Mouse (Mus musculus): ENCODE data around the gene Pced1b. TPM values are rescaled to one million over a fixed set of nuclear protein-coding genes. Genes with fewer than 3 reads are reported as not detected.

The Pced1b gene
- total and polyA plus RNA-seq, 3 experiments = 3.6 to 3.9 (median 3.8) TPM

DNA sequence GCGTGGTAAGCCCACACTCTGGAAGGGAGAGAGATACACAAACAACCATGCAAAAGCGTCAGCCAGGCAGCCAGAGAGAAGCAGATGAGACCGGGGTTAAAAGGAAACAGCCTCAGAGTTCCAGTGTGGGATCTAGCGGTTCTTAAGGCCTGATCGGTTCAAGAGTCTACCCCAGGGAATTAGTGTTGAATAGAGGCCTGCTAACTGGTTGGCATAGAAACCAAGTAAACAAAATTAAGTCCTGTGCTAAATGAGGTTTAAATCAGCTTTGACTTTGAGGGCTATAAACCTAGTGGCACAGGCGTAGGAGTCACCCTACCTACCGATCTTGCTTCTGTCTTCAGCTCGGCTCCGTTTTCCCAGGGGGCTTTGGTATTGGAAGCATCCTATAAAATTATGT lies 77.4 kb downstream of the Pced1b start:
- Histone ChIP-seq H3K36me3 (ENCODE audit: control insufficient read depth, insufficient read depth, low read length) (no peaks in the 10 kb centered on the region), H3K4me1 (ENCODE audit: control insufficient read depth, insufficient read depth, low read length) (no peaks in the 10 kb centered on the region), H3K9ac (ENCODE audit: low read depth, low read length) (no peak overlapping the region), H3K27ac (no peak overlapping the region), H3K4me3 (no peak overlapping the region), H3K79me2 (replicated peaks; ENCODE audit: control insufficient read depth, insufficient read depth, low read length) (no peaks in the 10 kb centered on the region), H3K27me3 (ENCODE audit: control insufficient read depth, insufficient read depth, low read length) (no peaks in the 10 kb centered on the region)
- intact Hi-C loops (cut with DNase I) = no loop called here
- WGBS = 63% methylated on average over 9 of the region's 9 CpGs
- DNase-seq = no peak
- TF ChIP-seq CTCF (IDR thresholded peaks at IDR 0.05) (no peak), EP300 (IDR thresholded peaks at IDR 0.05; ENCODE audit: insufficient read depth, low read depth, low read length) (no peak), POLR2A (IDR thresholded peaks at IDR 0.05; ENCODE audit: insufficient read depth, low read depth, low read length) (no peak)

DNA sequence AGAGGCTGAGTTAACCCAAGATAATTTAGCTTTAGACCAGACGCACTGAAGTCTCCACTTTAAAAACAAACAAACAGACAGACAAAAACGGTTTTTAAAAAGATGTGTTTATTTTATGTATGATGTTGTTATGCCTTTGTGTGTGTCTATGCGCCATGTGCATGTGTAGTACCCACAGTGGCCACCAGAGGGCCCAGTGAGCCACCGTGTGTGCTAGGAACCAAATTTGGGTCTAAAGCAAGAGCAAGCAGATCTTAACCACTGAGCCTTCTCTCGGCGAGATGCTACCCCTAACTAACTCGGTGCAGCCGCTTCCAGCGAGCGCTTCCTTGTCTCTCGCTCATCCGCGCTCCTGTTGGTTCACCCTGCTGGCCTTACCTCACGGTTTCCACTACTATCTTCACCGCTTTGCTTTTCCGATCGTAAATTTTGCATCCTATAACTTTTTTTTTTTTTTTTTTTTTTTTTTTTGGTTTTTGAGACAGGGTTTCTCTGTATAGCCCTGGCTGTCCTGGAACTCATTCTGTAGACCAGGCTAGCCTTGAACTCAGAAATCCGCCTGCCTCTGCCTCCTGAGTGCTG lies 80.7 kb downstream of the Pced1b start:
- Histone ChIP-seq H3K4me1 (ENCODE audit: control insufficient read depth, insufficient read depth, low read length) (no peaks in the 10 kb centered on the region), H3K9ac (ENCODE audit: low read depth, low read length) (no peak overlapping the region), H3K36me3 (ENCODE audit: control insufficient read depth, insufficient read depth, low read length) (no peaks in the 10 kb centered on the region), H3K27me3 (ENCODE audit: control insufficient read depth, insufficient read depth, low read length) (no peaks in the 10 kb centered on the region), H3K27ac (no peak overlapping the region), H3K4me3 (no peak overlapping the region), H3K79me2 (replicated peaks; ENCODE audit: control insufficient read depth, insufficient read depth, low read length) (no peaks in the 10 kb centered on the region)
- 75% methylated on average over 18 of the region's 18 CpGs for WGBS
- intact Hi-C loops (cut with DNase I) = loop anchor here (5.0 kb wide), 1 partner anchor 80 kb away; the partner anchor contains the start of genes Amigo2 and Pced1b
- no peak for TF ChIP-seq POLR2A (IDR thresholded peaks at IDR 0.05; ENCODE audit: insufficient read depth, low read depth, low read length)
- TF ChIP-seq CTCF (IDR thresholded peaks at IDR 0.05) = peak; percentile 76
- no peak for TF ChIP-seq EP300 (IDR thresholded peaks at IDR 0.05; ENCODE audit: insufficient read depth, low read depth, low read length)
- DNase-seq = peak in 1 of 2 experiments; percentile 41

DNA sequence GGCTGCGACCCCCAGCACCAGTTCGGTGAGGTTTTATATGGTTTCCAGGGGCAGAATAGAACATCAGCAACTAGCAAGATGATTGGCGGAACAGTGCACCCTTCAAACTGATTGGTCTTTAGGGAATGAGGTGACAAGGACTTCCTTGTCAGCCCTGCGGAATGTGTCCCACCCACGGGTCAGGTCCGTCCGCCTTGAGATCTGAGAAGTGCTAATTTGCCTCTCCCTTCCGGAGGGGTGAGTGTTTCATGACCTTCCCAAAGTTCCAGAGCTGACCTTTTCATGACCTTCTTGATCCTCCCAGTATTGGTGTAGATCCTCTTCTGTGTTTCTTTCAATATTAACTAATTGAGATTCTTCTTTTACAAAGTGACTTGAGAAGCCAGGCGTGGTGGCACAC lies 85.7 kb downstream of the Pced1b start:
- Histone ChIP-seq H3K27me3 (ENCODE audit: control insufficient read depth, insufficient read depth, low read length) (no peaks in the 10 kb centered on the region), H3K27ac (no peak overlapping the region), H3K9ac (ENCODE audit: low read depth, low read length) (no peak overlapping the region), H3K36me3 (ENCODE audit: control insufficient read depth, insufficient read depth, low read length) (no peaks in the 10 kb centered on the region), H3K79me2 (replicated peaks; ENCODE audit: control insufficient read depth, insufficient read depth, low read length) (no peaks in the 10 kb centered on the region), H3K4me1 (ENCODE audit: control insufficient read depth, insufficient read depth, low read length) (no peaks in the 10 kb centered on the region), H3K4me3 (no peak overlapping the region)
- 75% methylated on average over 9 of the region's 9 CpGs for WGBS
- no peak for TF ChIP-seq EP300 (IDR thresholded peaks at IDR 0.05; ENCODE audit: insufficient read depth, low read depth, low read length)
- DNase-seq = no peak
- intact Hi-C loops (cut with DNase I) = no loop called here

DNA sequence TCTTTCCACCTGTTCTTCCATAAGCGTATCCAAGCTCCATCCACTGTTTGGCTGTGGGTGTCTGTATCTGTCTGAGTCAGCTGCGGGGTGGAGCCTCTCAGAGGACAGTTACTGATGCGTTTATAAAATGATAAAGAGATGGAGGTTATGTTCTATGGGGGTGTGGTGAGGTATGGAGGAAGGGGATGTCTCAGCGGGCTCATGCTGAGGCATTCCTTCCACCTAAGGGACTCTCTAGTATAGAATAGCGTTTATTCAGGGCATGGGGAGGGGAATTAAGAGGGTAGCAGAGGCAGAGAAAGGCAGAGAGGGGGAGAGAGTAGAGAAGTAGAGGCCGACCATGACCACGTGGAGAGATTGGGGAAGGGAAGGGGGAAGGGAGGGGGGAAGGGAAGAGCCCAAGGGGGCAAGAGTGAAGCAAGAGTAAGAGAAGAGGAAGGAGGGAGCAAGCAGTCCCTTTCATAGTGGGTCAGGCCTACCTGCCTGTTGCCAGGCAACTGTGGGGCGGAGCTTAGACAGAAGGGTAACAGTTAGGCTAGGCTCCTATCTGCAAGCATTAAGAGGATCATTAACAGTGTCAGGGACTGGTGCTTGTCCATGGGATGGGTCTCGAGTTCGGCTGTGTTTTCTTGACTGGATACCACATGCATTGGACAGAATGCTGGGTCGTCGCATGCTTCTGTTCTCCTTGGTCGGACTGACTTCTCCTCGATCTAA lies 90.9 kb downstream of the Pced1b start:
- H3K9ac ChIP-seq (ENCODE audit: low read depth, low read length) = no peak overlapping the region
- H3K27me3 ChIP-seq (ENCODE audit: control insufficient read depth, insufficient read depth, low read length) = no peaks in the 10 kb centered on the region
- intact Hi-C loops (cut with DNase I) = no loop called here
- H3K4me3 ChIP-seq = no peak overlapping the region
- no peak for DNase-seq
- no peaks in the 10 kb centered on the region for H3K79me2 ChIP-seq (replicated peaks; ENCODE audit: control insufficient read depth, insufficient read depth, low read length)
- H3K27ac ChIP-seq = no peak overlapping the region
- no peak for TF ChIP-seq CTCF (IDR thresholded peaks at IDR 0.05)
- TF ChIP-seq POLR2A (IDR thresholded peaks at IDR 0.05; ENCODE audit: insufficient read depth, low read depth, low read length) = no peak
- no peak for TF ChIP-seq EP300 (IDR thresholded peaks at IDR 0.05; ENCODE audit: insufficient read depth, low read depth, low read length)
- no peaks in the 10 kb centered on the region for H3K36me3 ChIP-seq (ENCODE audit: control insufficient read depth, insufficient read depth, low read length)
- peaks cover 3% of the 10 kb centered on the region for H3K4me1 ChIP-seq (ENCODE audit: control insufficient read depth, insufficient read depth, low read length)
- 36% methylated on average over 14 of the region's 14 CpGs for WGBS

DNA sequence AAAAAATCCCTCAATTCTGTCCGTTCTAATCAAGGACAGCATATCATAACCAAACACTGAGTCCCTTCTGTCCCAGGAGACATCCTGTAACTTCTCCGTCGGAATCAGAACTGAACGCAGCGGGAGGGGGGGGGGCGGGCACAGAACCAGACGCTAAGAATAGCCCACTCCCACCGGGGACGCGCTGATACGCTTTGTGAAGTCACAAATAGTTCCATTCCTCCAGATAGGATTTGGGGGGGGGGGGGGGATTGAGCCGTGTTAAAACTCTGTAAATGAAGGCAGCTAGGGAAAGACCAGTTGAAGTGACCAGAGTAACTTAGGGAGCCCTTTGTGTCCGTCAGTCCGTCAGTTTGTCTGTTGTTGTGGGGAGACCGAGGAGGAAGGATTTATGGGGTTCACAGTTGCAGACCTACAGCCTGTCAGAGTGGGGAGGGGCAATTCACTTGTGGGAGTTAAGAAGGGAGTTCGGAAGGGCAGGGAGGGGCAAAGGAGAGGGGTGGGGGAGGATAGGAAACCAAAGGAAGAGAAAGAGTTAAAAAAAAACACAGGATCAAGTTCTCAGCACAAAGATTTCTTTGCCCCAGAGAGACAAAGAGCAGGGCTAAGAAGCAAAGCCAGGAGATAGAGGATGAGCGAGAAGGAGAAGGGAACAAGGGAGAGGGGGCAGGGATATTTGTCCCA lies 91.6 kb downstream of the Pced1b start:
- no peak overlapping the region for H3K4me3 ChIP-seq
- H3K4me1 ChIP-seq (ENCODE audit: control insufficient read depth, insufficient read depth, low read length) = peaks cover 3% of the 10 kb centered on the region
- no peak for DNase-seq
- 9% methylated on average over 17 of the region's 17 CpGs for WGBS
- no peaks in the 10 kb centered on the region for H3K36me3 ChIP-seq (ENCODE audit: control insufficient read depth, insufficient read depth, low read length)
- no peaks in the 10 kb centered on the region for H3K27me3 ChIP-seq (ENCODE audit: control insufficient read depth, insufficient read depth, low read length)
- no peaks in the 10 kb centered on the region for H3K79me2 ChIP-seq (replicated peaks; ENCODE audit: control insufficient read depth, insufficient read depth, low read length)
- TF ChIP-seq POLR2A (IDR thresholded peaks at IDR 0.05; ENCODE audit: insufficient read depth, low read depth, low read length) (no peak), CTCF (IDR thresholded peaks at IDR 0.05) (no peak), EP300 (IDR thresholded peaks at IDR 0.05; ENCODE audit: insufficient read depth, low read depth, low read length) (no peak)
- H3K27ac ChIP-seq = peak overlapping the region; percentile 15; the same call in 1 of the 2 replicates
- H3K9ac ChIP-seq (ENCODE audit: low read depth, low read length) = no peak overlapping the region
- intact Hi-C loops (cut with DNase I) = no loop called here

DNA sequence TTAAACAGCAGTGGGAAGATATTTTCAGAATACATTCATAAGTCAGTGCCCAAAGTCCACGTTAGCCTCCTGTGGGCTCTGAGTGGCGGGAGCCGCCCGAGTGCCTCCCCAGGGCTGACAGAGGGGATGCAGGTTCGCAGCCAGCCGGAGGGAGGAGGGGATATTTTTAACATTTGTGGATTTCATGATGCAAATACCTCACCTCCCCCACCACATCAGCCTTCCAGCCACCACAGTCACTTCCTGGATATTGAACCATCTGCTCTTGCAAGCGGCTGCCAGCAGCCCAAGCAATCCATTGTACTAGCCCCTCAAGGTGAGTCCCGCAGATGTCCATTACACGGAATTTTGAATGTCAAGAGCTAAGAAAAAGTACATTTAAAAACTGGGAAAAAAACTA lies 95.4 kb downstream of the Pced1b start:
- Histone ChIP-seq H3K9ac (ENCODE audit: low read depth, low read length) (no peak overlapping the region), H3K36me3 (ENCODE audit: control insufficient read depth, insufficient read depth, low read length) (no peaks in the 10 kb centered on the region), H3K27me3 (ENCODE audit: control insufficient read depth, insufficient read depth, low read length) (no peaks in the 10 kb centered on the region), H3K4me3 (no peak overlapping the region), H3K79me2 (replicated peaks; ENCODE audit: control insufficient read depth, insufficient read depth, low read length) (no peaks in the 10 kb centered on the region), H3K4me1 (ENCODE audit: control insufficient read depth, insufficient read depth, low read length) (peaks cover 3% of the 10 kb centered on the region), H3K27ac (no peak overlapping the region)
- no peak for DNase-seq
- intact Hi-C loops (cut with DNase I) = no loop called here
- WGBS = 75% methylated on average over 9 of the region's 9 CpGs
- TF ChIP-seq EP300 (IDR thresholded peaks at IDR 0.05; ENCODE audit: insufficient read depth, low read depth, low read length) (no peak), CTCF (IDR thresholded peaks at IDR 0.05) (no peak), POLR2A (IDR thresholded peaks at IDR 0.05; ENCODE audit: insufficient read depth, low read depth, low read length) (no peak)

All from heart, adult 2 months (tissue).